Mouse (Mus musculus): ENCODE measurements around the gene Car6.

GRCm38 (mm10) chr4:150235585-150235984 lies 34.5 kb upstream of the Car6 start:
- TF ChIP-seq CTCF (IDR thresholded peaks at IDR 0.05; ENCODE audit: low read depth, low read length): no peak
- TF ChIP-seq GATA1 (IDR thresholded peaks at IDR 0.05; ENCODE audit: borderline replicate concordance, low read length): no peak
- no peak for TF ChIP-seq TAL1 (conservative IDR thresholded peaks at IDR 0.05; ENCODE audit: low read depth, low read length)
- no peak for TF ChIP-seq POLR2AphosphoS5 (IDR thresholded peaks at IDR 0.05; ENCODE audit: insufficient replicate concordance, low read depth, low read length)
- no peak for TF ChIP-seq GATA2 (IDR thresholded peaks at IDR 0.05; ENCODE audit: borderline replicate concordance, low read depth, low read length)

All from G1E (cell line).